Mouse (Mus musculus): ENCODE measurements around the gene Tnrc6b. TPM values are rescaled to one million over a fixed set of nuclear protein-coding genes. Genes with fewer than 3 reads are reported as not detected.

Tnrc6b gene
- total and polyA plus RNA-seq, 3 experiments: 7.8 to 13.9 (median 8.0) TPM

- H3K4me3 ChIP-seq (ENCODE audit: control insufficient read depth in 1 of 2, insufficient read depth in 1 of 2, low read depth in 2 of 2, low read length in 2 of 2): no peak overlapping the region
- H3K4me1 ChIP-seq (ENCODE audit: control insufficient read depth in 1 of 2, insufficient read depth in 2 of 2, low read length in 2 of 2): peaks cover 5 to 16% of the 10 kb centered on the region in 2 experiments
These were observed 18.4 kb downstream of the Tnrc6b start for GRCm38 (mm10) chr15:80729477-80729876.

GRCm38 (mm10) chr15:80731043-80731442 is 19.9 kb downstream of the Tnrc6b start:
- Histone ChIP-seq H3K27ac (ENCODE audit: control insufficient read depth, low read depth, low read length) (no peak overlapping the region), H3K9ac (ENCODE audit: control insufficient read depth, low read depth, low read length, poor library complexity, severe bottlenecking) (no peak overlapping the region), H3K4me3 (ENCODE audit: control insufficient read depth in 1 of 2, insufficient read depth in 1 of 2, low read depth in 2 of 2, low read length in 2 of 2) (no peak overlapping the region), H3K27me3 (ENCODE audit: control insufficient read depth in 1 of 2, insufficient read depth in 2 of 2, low read length in 2 of 2) (no peaks in the 10 kb centered on the region), H3K9me3 (replicated peaks; ENCODE audit: insufficient read depth, low read length) (no peaks in the 10 kb centered on the region), H3K4me1 (ENCODE audit: control insufficient read depth in 1 of 2, insufficient read depth in 2 of 2, low read length in 2 of 2) (peaks cover 5 to 16% of the 10 kb centered on the region in 2 experiments), H3K36me3 (ENCODE audit: control insufficient read depth in 1 of 2, insufficient read depth in 2 of 2, low read length in 2 of 2) (peaks cover 0 to 16% of the 10 kb centered on the region in 2 experiments; a peak in 2 of 4 replicates), H3K79me2 (ENCODE audit: control insufficient read depth, insufficient read depth, low read length, poor library complexity) (no peaks in the 10 kb centered on the region)
- DNase-seq (ENCODE audit: low read depth, low spot score): no peak
- TF ChIP-seq HCFC1 (IDR thresholded peaks at IDR 0.05; ENCODE audit: low read depth, low read length): no peak
- no peak for TF ChIP-seq BHLHE40 (IDR thresholded peaks at IDR 0.05; ENCODE audit: borderline replicate concordance, low read depth, low read length)
- no peak for TF ChIP-seq CHD2 (IDR thresholded peaks at IDR 0.05; ENCODE audit: low read length)
- no peak for TF ChIP-seq KAT2A (conservative IDR thresholded peaks at IDR 0.05; ENCODE audit: low read depth, low read length)
- TF ChIP-seq CHD1 (IDR thresholded peaks at IDR 0.05; ENCODE audit: low read depth, low read length): no peak
- TF ChIP-seq SIN3A (IDR thresholded peaks at IDR 0.05; ENCODE audit: low read length): no peak
- no peak for TF ChIP-seq RCOR1 (IDR thresholded peaks at IDR 0.05; ENCODE audit: low read depth, low read length)
- TF ChIP-seq TCF12 (IDR thresholded peaks at IDR 0.05; ENCODE audit: low read depth, low read length): no peak
- TF ChIP-seq NRF1 (IDR thresholded peaks at IDR 0.05; ENCODE audit: insufficient read depth, low read depth, low read length, poor library complexity, severe bottlenecking): no peak

More at GRCm38 (mm10) chr15:80729477-80729876, 18.4 kb downstream of the Tnrc6b start:
- H3K9me3 ChIP-seq (replicated peaks; ENCODE audit: insufficient read depth, low read length): no peaks in the 10 kb centered on the region
- no peak overlapping the region for H3K27ac ChIP-seq (ENCODE audit: control insufficient read depth, low read depth, low read length)
- TF ChIP-seq ZNF384 (IDR thresholded peaks at IDR 0.05; ENCODE audit: low read depth, low read length): no peak
- no peak for TF ChIP-seq MYB (IDR thresholded peaks at IDR 0.05; ENCODE audit: low read depth, low read length)
- TF ChIP-seq MAFK (IDR thresholded peaks at IDR 0.05; ENCODE audit: borderline replicate concordance, low read depth, low read length): no peak
- TF ChIP-seq SIN3A (IDR thresholded peaks at IDR 0.05; ENCODE audit: low read length): no peak
- no peak for TF ChIP-seq POLR2AphosphoS5 (IDR thresholded peaks at IDR 0.05; ENCODE audit: borderline replicate concordance, low read depth, low read length)
- no peak for TF ChIP-seq EP300 (IDR thresholded peaks at IDR 0.05; ENCODE audit: low read depth in 1 of 2, low read length in 2 of 2)
- TF ChIP-seq RCOR1 (IDR thresholded peaks at IDR 0.05; ENCODE audit: low read depth, low read length): no peak
- TF ChIP-seq ETS1 (IDR thresholded peaks at IDR 0.05; ENCODE audit: low read depth, low read length): no peak
- no peak for TF ChIP-seq UBTF (IDR thresholded peaks at IDR 0.05; ENCODE audit: borderline replicate concordance, insufficient read depth, low read depth, low read length)
- TF ChIP-seq CTCF (IDR thresholded peaks at IDR 0.05 in 2 of 3, conservative IDR thresholded peaks at IDR 0.05 in 1 of 3; ENCODE audit: control insufficient read depth in 1 of 3, insufficient read depth in 1 of 3, low read depth in 2 of 3, low read length in 3 of 3, poor library complexity in 1 of 3, severe bottlenecking in 1 of 3): no peak
- TF ChIP-seq BHLHE40 (IDR thresholded peaks at IDR 0.05; ENCODE audit: borderline replicate concordance, low read depth, low read length): no peak
- TF ChIP-seq JUND (IDR thresholded peaks at IDR 0.05; ENCODE audit: low read depth, low read length): no peak
- no peak for TF ChIP-seq KAT2A (conservative IDR thresholded peaks at IDR 0.05; ENCODE audit: low read depth, low read length)
- TF ChIP-seq POLR2AphosphoS2 (IDR thresholded peaks at IDR 0.05; ENCODE audit: low read length): no peak
- no peak for TF ChIP-seq MYC (IDR thresholded peaks at IDR 0.05; ENCODE audit: low read depth, low read length)
- H3K79me2 ChIP-seq (ENCODE audit: control insufficient read depth, insufficient read depth, low read length, poor library complexity): no peaks in the 10 kb centered on the region
- peaks cover 0 to 16% of the 10 kb centered on the region in 2 experiments; a peak in 2 of 4 replicates for H3K36me3 ChIP-seq (ENCODE audit: control insufficient read depth in 1 of 2, insufficient read depth in 2 of 2, low read length in 2 of 2)
- no peaks in the 10 kb centered on the region for H3K27me3 ChIP-seq (ENCODE audit: control insufficient read depth in 1 of 2, insufficient read depth in 2 of 2, low read length in 2 of 2)
- no peak overlapping the region for H3K9ac ChIP-seq (ENCODE audit: control insufficient read depth, low read depth, low read length, poor library complexity, severe bottlenecking)
- DNase-seq (ENCODE audit: low read depth, low spot score): no peak

Measured in MEL (cell line).